Mouse (Mus musculus) brain, embryonic 14.5 days (tissue): ENCODE data around the gene Psen2. TPM values are rescaled to one million over a fixed set of nuclear protein-coding genes. Genes with fewer than 3 reads are reported as not detected.

ENCODE experiments used
- DNase-seq: peaks from one replicate; pipeline ENCODE4 v3.0.0-alpha.2; 2011; ENCODE audit warnings: low read depth
- CTCF ChIP-seq: fragments of 200-500 bp; IDR thresholded peaks from 2 replicates; pipeline ENCODE4 v1.5.1; 2012; ENCODE audit warnings: inconsistent platforms, mild to moderate bottlenecking, moderate library complexity, borderline replicate concordance; ENCODE audit not compliant: insufficient read depth, insufficient read length; ENCODE audit errors: extremely low read depth
- POLR2A ChIP-seq: fragments of 200-500 bp; IDR thresholded peaks from 2 replicates; pipeline ENCODE4 v1.6.1; 2012; ENCODE audit warnings: mild to moderate bottlenecking, inconsistent platforms, borderline replicate concordance; ENCODE audit not compliant: poor library complexity, insufficient read depth, insufficient read length, severe bottlenecking; ENCODE audit errors: extremely low read depth
- polyA plus RNA-seq: library from polyadenylated mRNA; depleted of rRNA; stranded (reverse); fragments of >200 nt; gene quantifications from 2 replicates; pipeline ENCODE4 v1.2.3, GENCODE M21; 2012; rRNA removed

Gene Psen2
- polyA plus RNA-seq, 1 experiment, result 17.9 TPM

DNA sequence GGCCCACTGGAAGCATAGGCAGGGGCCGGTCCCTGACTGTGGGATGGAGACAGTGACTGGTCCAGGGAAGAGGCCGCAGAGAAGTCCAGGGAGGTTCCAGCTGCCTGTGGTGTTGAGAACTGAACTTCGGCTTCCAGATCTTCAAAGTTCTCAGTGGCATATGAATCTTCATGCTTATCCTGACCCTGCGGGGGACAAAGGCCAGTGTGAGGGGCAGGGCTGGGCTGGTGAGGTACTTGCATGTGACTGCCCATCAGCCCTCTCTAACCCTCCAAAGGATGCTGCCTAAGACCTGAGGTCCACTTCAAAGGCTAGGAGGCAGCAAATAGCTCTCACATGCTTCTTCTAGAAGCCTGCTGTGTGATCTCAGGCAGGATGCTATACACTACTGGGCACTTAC is 84.1 kb downstream of the Psen2 start:
- no peak for TF ChIP-seq CTCF
- TF ChIP-seq POLR2A, result no peak
- no peak for DNase-seq

DNA sequence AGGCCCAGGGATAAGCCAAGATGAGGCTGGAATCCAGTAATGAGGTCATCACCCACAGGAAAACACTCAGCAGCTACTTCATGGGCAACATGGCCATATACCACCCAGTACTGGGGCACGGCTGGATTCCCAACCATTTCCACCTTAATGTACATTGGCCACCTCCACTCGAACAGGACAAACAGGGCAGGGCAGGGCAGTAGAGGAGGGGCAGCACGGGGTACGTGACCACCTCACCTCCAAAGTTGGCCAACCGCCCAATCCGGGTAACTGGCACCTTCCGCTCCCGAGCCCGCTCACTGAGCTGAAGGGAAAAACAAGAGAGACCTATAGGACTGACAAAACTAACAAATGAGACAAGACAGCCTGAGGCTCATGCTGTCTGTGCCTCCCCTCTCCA is 84.9 kb downstream of the Psen2 start:
- no peak for DNase-seq
- no peak for TF ChIP-seq CTCF
- no peak for TF ChIP-seq POLR2A

Other genes with a start within 250 kb of the Psen2 start
- gene Coq8a, start 63.8 kb downstream of the Psen2 start, polyA plus RNA-seq, result 2.9 and 3.2 TPM in 2 replicates
- 3.0 and 6.3 TPM in 2 replicates for gene Itpkb, start 67.0 kb upstream of the Psen2 start, polyA plus RNA-seq
- gene Stum, start 220.1 kb upstream of the Psen2 start, polyA plus RNA-seq, result 10.2 and 11.6 TPM in 2 replicates